Mouse (Mus musculus) B cell, adult 2 months (primary cell): ENCODE results near the gene Kcnk5.

Experiments
- DNase-seq, 2 experiments: peaks; one replicate each; pipeline ENCODE4 v3.0.0; 2022

Kcnk5 gene

DNA sequence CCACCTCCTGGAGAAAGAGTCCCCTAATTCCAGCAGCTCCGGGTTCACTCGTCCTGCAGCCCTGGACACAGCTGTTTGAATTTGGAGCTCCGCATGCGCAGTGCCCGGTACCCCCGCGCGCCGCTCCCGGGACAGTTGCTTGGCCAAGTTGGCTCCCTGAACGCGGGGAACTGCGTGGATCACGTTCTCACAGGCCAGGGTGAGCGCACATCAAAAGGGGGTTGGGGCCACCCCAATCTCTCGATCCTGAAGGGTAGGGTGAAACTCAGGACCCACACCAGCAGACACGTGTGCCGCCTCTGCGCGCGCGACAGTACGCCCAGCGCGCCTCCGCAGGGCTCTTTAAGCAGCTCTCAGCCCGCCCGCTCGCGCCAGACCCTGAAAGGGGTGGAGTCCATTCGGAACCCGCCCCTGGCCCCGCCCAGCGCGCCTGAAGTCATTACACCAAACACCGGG, at the start of gene Kcnk5:
Gene Kcnk5 (minus strand): TSS at position 344 of the 456 bp plus-strand sequence.
- DNase-seq = peak; percentile 96

DNA sequence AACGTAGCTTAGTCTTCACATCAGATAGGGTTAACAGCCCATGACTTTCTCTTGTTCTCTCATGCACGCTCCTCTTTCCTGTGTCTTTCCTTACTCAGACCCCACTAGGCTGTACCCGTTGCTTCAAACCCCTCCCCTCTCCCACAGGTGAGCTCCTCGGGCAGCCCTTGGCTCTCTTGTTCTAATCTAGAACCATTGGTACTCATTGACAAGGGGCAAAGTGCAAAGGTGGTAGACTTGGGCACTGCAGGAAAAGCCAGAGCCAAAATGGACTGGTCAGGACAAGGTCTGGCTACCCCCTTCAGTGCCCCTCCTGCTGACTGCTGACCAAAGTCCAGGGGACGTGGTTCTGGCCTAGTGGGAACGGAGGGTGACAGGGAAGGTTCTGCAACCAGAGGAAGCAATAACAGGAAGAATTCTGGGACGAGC, 48.5 kb upstream of the Kcnk5 start:
- DNase-seq = no peak

DNA sequence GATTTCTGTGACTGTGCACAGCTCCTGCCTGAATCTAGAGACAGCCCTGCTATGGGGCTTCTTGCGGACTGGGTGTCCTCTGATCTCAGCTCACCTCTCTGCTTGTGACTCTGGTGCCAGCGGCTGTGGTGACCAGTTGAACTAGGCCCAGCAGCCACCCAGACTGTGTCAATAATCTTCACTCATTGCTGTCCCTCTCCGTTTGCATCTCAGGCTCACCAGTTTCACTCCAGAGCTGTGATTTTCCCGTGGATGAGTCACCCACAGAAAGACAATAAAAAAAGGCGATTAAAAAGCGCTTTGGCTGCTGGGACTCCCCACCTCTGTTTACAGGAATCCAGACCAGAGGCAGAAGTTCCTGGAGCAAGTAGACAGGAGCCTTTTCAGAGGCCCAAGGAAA, 47.8 kb upstream of the Kcnk5 start:
- DNase-seq = no peak

DNA sequence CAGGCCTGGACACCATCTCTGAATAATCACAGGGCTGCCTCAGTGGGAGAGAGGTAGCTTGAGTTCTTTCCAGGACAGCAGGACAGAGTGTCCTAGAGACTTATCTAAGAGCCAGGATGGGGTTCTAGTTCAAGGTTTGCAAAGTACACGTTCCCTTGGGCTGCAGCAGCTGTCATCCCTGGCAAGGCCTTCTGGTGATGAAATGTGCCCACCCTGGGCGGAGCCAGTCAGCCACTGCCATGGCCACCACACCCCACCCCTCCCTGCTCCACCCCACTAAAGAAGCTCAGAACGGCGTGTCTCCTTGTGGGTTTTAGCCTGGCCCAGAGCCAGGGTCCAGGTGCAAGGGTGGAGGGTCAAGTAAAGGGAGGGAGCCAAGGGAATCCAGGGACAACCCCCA, 46.7 kb upstream of the Kcnk5 start:
- no peak for DNase-seq

DNA sequence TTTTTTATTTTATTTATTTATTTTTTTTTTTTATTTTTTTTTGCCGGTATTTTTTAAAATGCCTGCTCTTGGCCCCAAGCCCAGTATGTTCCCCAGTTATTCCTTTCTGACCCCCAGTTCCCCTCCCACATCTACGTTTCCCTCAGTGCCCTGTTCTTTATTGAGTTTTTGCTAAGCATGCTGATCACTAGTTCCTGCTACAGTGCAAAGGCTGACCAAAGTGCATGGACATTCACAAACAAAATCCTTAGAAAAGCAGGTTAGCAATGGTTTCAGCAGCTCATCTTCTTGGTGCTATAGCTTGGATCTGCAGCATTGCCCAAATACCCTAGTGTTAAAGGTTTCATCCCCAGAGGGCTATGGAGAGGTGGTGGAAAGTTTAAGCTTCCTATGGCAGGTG, 45.4 kb upstream of the Kcnk5 start:
- no peak for DNase-seq

DNA sequence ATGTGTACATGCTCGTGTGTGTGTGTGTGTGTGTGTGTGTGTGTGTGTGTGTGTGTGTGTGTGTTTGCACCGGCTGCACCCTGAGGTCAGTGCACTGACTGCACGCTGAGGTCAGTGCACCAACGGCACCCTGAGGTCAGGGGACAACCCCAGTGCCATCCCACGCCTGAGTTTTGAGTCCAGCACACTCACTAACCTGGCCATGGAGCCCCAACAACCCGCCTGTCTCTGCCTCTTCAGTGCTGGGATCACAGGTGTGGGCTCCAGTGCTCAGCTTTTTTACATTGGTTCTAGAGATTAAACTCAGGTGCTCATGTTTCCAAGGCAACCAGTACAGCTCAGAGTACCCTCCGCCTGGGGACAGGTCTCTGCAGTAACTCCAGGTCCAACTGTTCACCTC, 44.9 kb upstream of the Kcnk5 start:
- DNase-seq = no peak

DNA sequence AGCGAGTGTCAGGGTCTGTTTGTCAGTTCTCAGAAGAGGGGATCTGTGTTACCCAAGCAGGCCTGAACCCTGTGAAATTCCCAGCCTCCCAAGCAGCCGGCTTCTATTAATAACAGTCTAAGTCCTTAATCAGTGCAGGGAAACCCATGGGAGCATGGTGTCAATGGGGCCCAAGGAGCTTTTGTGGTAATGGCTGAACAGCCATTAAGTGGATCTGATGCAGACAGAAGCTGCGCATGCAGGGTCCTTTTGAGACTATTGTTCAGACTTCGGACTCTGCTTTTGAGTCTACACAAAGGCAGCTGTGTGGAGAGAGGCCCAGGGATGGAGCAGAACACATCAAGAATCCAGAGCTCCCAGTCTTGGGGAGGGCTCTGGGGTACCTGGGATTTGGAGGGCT, 43.9 kb upstream of the Kcnk5 start:
- no peak for DNase-seq

DNA sequence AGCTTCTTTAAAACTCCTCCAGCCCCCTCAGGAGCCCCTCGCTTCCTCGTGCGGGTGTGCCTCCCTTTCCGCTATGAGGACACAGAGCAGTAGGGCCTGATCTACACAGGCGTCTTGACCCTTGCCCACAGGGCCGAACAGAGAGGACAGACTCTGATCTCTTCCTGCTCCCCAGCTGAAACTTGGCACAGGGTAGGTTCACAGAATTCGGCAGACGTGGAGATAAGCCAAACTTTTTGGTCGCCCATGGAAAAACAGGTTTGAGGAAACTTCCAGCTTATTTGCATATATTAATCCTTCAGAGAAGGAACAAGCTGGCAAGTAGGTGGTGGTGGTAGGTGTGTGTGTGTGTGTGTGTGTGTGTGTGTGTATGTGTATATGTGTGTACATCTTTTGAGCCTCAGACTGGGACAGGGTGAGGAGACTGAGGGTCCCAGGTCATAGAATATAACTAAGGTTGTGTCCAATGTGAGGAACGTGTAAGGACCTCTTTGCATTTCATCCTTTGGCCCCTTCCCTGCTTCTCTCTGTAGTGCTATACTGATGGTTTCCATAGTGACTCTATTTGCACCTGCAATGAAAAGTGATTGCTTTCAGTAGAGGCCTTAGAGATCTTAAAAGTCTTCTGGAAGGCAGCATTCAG, 43.1 kb upstream of the Kcnk5 start:
- no peak for DNase-seq

DNA sequence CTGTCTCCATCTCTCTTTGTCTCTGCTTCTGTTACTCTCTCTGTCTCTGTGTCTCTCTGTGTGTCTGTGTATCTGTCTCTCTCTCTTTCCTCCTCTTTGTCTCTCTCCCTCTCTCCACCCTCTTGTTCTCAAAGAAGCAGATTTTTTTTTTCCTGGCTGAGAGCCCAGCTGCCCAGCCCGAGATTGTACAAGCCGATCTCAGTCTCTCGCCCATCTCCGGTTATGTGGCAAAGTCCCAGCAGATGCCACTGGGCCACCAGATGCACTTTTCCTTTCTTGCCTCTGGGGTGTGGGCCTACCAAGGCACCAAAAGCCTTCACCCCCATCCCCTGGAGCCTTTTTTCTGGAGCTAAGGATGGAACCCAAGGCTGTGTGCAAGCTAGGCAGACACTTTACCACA, 42.6 kb upstream of the Kcnk5 start:
- no peak for DNase-seq

DNA sequence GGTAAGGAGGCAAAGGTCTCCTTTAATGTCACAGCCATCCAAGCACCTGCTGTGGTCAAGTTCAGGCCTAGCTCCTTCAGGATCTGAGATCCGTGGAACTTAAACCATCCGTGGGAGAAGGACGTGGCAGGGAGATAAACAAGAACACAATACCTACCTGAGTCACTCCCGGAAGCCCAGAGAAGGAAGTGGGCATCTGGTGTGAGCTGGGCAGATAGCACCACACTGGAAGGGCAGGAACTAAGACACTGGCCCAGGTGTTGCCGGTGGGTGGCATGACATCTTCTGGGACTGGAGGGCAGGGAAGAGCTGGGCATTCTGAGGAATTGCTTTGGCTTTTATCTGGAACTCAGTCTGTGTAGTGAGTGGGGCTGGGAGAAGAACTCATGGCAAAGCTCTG, 41.6 kb upstream of the Kcnk5 start:
- no peak for DNase-seq

DNA sequence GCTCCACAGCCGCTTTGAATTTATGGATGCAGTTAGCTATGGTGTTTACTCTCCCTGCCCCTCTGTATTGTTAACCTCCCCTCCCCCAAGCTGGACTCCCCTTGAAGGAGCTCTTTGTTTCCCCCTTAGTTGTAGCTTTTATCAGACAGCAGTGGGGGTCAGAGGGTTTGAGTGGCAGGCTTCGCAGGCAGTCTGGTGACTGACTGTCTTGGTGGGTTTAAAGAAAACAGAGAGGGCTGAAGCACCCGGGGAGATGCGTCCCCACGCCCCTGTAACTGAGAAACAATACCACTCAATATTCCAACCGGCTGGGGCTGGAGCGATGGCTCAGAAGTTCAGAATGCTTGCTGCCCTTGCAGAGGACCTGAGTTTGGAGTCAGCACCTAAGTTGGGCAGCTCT, 39.5 kb upstream of the Kcnk5 start:
- DNase-seq = no peak

DNA sequence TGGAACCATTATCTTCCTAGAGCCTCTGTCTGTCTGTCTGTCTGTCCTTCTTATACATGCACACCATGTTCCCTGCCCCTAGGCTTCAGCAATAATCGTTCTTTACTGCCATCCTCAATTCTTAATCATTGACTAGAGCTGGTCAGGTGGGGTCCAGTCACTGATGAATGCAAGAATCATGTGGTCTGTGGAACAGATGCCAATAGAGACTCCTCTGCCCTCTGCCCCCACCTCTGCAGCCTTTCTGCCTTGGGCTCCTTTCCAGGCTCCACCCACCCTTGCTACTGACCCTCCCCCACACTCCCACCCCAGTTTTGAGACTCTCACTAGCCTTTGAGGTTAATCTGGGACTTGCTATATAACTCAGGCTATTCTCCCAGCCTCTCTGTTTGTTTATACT, 38.2 kb upstream of the Kcnk5 start:
- DNase-seq = no peak

DNA sequence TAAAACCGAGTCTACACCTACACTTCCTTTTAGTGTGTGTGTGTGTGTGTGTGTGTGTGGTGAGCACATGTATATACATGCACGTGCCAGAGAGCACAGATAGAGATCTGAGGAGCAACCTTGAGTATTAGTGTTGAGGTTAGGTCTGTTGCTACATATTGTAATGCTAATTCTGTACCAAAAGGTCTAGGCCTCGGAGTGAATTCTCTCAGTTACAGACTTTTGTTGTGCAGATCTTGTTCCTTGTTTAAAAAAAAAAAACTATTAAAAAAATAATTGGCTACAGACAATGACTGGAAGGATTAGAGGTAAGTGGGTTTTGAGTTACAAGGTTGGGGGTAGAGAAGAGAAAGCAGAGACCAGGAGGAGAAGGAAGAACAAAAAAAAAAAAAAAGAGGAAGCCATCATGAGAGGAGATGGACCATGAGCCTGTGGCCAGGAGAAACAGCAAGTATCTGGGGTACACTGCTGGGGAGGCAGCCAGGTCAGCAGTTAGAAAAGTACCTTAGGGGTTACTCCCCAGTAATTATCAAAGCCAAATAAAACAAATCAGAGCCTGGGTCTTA, 35.8 kb upstream of the Kcnk5 start:
- DNase-seq = no peak

DNA sequence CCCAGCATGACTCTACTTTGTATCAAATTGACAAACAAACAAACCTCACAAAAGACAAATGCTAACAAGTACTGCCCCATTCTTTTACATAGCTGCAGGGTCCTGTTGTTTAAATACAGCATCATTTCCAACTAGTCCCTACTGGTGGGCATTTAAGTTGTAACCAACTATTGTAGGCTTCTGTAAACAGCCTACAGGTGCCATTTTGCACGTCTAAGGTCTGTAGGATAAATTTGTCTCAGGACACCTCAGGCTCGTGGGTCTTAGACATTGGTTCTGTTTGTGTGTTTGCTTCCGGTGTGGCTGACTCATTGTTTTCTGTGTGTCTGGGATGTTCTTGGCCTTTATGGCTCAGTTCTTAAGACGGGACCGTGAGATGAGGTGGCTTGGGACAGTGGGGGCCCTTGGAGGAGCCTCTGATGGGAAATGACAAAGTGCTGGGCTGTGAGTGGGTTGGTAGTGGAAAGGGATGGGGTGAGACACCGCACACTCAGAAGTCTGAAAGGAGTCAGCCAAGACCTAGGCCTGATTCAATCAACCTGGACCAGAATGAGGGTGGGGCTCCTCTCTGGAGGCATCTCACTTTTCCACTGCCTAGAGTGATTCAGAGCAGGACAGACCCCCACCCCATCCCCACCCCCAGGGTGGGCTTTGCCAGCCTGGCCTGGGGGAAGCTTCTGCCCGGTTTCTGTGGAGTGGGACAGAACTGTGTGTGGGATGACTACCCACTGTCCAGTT, 35.1 kb upstream of the Kcnk5 start:
- no peak for DNase-seq

DNA sequence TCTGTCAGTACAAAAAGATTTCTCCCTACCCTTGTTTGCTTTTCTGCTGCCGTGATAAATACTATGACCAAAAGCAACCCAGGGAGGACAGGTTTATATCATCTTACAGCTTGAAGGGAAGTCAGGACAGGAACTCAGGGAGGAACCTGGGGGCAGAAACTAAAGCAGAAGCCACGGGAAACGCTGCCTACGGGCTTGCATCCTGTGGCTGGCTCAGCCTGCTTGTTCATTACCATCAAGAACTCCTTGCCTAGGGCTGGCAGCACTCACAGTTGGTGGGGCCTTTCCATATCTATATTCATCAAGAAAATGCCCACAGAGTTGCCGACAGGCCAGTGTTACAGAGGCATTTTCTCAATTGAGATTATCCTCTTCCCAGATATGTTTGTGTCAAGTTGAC, 34.2 kb upstream of the Kcnk5 start:
- peak in 1 of 2 experiments; percentile 6 for DNase-seq

DNA sequence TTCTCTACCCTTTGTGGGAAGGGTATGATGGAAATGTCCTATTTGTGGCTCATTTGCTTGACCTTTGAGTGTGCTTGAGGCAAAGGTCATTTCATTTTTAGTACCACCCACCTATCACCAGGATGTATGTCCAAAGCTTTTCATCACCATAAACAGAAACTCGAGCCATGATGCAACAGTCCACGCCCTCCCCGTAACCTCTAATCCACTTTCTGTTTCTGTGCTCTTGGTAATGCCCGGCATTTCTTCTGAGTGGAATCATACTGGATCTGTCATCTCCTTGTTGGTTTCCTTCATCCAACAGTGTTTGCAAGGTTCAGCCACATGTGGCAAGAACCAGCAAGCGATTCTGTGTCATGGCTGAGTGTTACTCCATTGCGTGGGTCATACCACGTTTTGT, 32.5 kb upstream of the Kcnk5 start:
- DNase-seq = no peak

DNA sequence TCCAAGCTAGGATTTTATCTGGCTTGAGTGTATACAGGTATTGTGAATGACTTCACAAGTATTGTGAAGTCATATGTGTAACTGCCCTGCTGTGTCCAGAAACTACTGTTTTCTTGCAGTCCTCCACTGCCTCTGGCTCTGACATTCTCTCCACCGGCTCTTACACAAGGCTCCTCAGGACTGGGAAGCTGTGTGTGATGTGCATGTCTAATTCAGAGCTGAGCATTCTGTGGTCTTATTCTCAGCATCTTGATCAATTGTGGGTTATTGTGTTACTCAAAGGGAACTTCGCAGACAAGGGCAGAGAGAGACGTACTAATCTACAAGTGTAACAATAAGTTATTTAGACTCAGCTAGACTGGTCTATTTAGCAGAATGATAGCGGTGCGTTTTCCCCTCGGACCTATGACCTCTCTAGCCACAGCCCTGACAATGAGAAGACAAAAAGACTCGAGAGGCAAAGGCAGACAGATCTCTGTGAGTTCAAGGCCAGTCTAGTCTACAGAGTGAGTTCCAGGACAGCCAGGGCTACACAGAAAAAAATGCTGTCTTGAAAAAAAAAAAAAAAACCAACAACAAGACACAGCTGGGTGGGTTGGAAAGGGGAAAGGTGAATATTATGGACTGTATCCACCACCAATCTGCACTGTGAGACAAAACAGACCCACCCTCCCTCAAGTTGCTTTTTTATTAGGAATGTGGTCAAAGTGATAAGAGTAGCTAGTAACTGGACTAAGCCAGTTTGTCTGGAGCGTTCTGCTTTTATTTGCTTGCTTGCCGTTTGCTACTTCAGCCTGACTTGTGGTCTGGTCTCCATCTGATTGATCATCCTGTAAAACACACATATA, 30.4 kb upstream of the Kcnk5 start:
- DNase-seq = no peak

DNA sequence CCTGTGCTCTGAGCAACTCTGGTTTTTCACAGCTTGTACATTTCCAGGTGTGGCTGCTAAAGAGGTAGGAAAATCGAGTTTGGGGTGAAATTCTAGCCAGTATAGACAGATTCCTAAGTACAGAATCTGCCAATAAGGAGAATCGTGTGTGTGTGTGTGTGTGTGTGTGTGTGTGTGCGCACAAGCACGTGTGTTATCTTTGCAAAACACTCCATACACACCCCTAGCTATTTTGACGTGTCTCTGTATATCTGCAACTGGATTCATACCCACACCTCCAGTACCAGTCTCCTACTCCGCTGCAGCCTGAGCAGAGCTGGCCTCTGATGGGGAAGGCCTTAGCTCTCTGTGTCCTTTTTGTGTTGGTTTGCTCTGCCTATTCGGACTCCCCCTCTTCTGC, 28.3 kb upstream of the Kcnk5 start:
- no peak for DNase-seq

DNA sequence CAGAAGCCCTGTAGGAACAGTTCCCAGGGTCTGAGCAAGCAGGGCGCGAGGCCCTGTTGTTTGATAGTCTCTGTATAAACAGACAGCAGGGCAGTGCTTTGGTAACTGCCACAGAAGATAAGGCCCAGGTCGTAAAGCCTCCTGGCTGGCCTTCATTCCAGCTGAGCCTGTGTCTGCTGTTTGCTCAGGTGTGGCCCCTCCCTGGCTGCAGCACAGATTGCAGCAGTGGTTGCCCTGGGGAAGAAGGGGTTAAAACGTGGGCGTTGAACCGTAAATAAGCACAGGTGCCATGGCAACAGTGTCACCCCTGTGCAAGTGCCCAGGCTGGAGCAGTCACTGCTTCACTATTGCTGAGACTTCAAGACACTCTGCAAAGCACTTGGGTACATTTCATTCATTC, 26.8 kb upstream of the Kcnk5 start:
- DNase-seq = no peak

DNA sequence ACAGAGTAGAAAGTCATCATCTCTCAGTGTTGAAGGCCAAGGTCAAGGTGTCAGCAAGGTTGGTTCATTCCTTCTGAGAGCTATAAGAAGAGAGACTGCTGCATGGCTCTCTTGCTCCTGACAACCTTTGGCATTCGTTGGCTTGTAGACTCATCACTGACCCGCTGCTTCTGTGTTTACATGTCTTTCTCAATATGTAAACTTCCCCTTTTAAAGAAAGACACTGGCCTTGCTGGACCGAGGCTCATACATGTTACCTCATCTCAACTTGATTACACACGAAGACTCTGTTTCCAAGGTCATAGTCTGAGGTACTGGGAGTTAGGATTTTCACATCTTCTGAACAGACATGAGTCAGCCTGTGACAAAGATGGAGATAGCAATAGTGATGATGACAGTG, 24.1 kb upstream of the Kcnk5 start:
- DNase-seq = no peak

DNA sequence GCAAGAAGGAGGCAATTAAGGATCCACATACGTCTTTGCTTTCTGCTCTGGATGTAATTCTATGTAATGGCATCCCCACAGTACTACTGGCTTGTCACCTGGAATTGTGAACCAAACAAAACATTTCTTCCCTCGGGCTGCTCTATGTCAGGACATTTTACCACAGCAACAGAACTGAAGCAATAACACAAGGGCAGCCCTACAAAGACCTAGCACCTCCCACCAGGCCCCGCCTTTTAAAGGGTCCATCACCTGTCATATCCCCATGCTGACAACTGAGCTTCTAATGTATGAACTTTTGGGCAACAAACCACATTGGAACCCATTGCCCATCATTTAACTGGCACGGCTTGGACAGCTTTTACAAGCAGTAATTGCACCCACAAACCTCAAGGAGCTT, 21.7 kb upstream of the Kcnk5 start:
- DNase-seq = no peak

DNA sequence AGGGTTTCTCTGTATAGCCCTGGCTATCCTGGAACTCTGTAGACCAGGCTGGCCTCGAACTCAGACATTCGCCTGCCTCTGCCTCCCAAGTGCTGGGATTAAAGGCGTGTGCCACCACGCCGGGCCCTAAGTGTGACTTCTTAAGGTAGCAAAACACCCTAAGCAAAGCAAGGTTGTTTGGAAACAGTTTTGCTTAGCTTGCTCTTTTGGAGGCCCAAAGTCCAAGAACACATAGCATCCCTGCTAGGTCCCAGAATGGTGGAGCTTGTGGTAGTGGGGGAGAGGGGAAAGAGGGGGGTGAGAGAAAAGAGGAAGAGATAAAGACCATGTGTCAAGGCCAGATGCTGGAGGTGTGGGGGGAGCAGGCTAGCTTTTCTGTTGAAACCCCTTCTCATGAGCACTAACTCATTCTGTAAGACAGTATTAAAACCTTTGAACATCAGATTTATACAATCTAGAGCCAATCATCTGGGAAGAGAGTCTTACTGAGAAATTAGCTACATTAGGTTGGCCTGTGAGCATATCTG, 21.1 kb upstream of the Kcnk5 start:
- DNase-seq = no peak

DNA sequence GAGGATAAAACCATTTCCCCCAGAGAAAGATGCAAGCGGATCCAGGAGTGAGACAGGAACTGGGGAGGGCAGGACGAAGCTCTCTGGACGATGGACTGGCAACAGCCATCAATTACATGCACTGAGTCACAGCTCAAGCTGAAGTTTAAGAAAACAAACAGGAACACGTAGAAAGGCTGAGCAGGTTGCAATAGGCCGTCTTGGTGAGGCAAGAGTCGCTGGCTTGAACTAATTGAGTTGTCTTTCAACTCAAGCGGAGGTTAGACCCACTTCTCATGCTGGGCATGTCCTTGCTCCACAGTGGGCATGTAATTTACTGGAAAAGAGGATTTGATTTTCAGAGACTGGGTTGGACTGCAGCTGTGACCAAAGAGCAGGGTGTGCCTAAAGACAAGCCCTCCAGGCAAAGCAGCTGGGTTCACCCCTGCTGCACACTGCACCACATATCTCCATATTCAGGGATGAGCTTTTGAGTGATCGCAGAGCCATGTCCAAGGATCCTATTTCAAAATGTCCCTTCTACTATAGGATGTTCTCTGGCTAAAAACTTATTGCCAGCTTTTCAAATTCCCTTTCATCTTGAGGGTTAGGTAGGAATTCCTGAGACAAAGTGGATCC, 19.6 kb upstream of the Kcnk5 start:
- DNase-seq = no peak
